Mouse (Mus musculus) liver, embryonic 14.5 days (tissue): ENCODE measurements around the gene Pgd. TPM values are rescaled to one million over a fixed set of nuclear protein-coding genes. Genes with fewer than 3 reads are reported as not detected.

ENCODE experiments used
- ATAC-seq: fragments of 200-750 bp; cut with Nextera tagmentation; 2 replicates; pipeline ENCODE4 v1.8.0; 2017; ENCODE audit warnings: moderate number of reproducible peaks, mild to moderate bottlenecking, moderate library complexity; ENCODE audit not compliant: insufficient read depth
- DNase-seq, 3 experiments: peaks; one replicate each; pipeline ENCODE4 v3.0.0-alpha.2; 2012 to 2013; ENCODE audit warnings: low read depth in 3 of 3, low spot score in 3 of 3
- H3K27ac ChIP-seq: fragments of 300-500 bp; sonication (generic); 2 replicates; pipeline ENCODE4 v1.5.1; 2014; ENCODE audit warnings: moderate library complexity, mild to moderate bottlenecking, control low read depth, inconsistent platforms
- H3K27me3 ChIP-seq: fragments of 300-500 bp; sonication (generic); 2 replicates; pipeline ENCODE4 v1.6.1; 2014; ENCODE audit warnings: mild to moderate bottlenecking, low read length, moderate library complexity; ENCODE audit not compliant: control insufficient read depth, insufficient read depth
- H3K36me3 ChIP-seq: fragments of 300-500 bp; sonication (generic); replicated peaks from 2 replicates; pipeline ENCODE4 v1.6.1; 2014; ENCODE audit warnings: low read depth; ENCODE audit not compliant: control insufficient read depth, insufficient read depth
- H3K4me1 ChIP-seq, 2 experiments: fragments of 200-500 bp in 1 of 2; fragments of 300-500 bp in 1 of 2; sonication (generic) in 1 of 2; replicated peaks; 2 replicates each; pipeline ENCODE4 v1.6.1; 2012 to 2014; ENCODE audit warnings: antibody characterized with exemption in 1 of 2, inconsistent platforms in 1 of 2, low read length in 1 of 2; ENCODE audit not compliant: control insufficient read depth in 2 of 2, insufficient read depth in 2 of 2
- H3K4me2 ChIP-seq: fragments of 300-500 bp; sonication (generic); 2 replicates; pipeline ENCODE4 v1.6.1; 2014; ENCODE audit warnings: low read depth, mild to moderate bottlenecking, control low read depth, moderate library complexity
- H3K4me3 ChIP-seq, 2 experiments: fragments of 200-500 bp in 1 of 2; fragments of 300-500 bp in 1 of 2; sonication (generic) in 1 of 2; 2 replicates each; pipeline ENCODE4 v1.5.1; 2012 to 2014; ENCODE audit warnings: low read depth in 2 of 2, low read length in 2 of 2, mild to moderate bottlenecking in 2 of 2, control low read depth in 1 of 2, inconsistent platforms in 1 of 2, moderate library complexity in 1 of 2; ENCODE audit not compliant: insufficient read depth in 1 of 2
- H3K9ac ChIP-seq: fragments of 300-500 bp; sonication (generic); replicated peaks from 2 replicates; pipeline ENCODE4 v1.6.1; 2014; ENCODE audit warnings: mild to moderate bottlenecking, control low read depth, moderate library complexity
- H3K9me3 ChIP-seq: fragments of 300-500 bp; sonication (generic); 2 replicates; pipeline ENCODE4 v1.6.1; 2016; ENCODE audit warnings: low read length, mixed read lengths; ENCODE audit not compliant: control insufficient read depth
- CTCF ChIP-seq: IDR thresholded peaks from 2 replicates; pipeline ENCODE4 v1.5.1; 2016; ENCODE audit warnings: antibody characterized with exemption, low read depth, control low read depth
- EP300 ChIP-seq: IDR thresholded peaks from 2 replicates; pipeline ENCODE4 v1.6.1; 2016; ENCODE audit warnings: antibody characterized with exemption, low read depth
- WGBS: fragments of 180-500 bp; shearing (Covaris S2); extraction: QIAGEN DNeasy Blood & Tissue Kit; methylation state at CpG from one replicate; pipeline ENCODE4 v1.1.7; 2014; ENCODE audit not compliant: insufficient replicate concordance; 5-methylcytosine and 5-hydroxymethylcytosine counted together
- polyA plus RNA-seq, 2 experiments: library from polyadenylated mRNA; depleted of rRNA in 1 of 2; stranded (reverse) in 1 of 2; unstranded in 1 of 2; fragments of >200 nt; fragmentation: Nextera tagmentation in 1 of 2; extraction: Ambion mirVana in 1 of 2; gene quantifications; 2 replicates each; pipeline versions ENCODE4 v1.2.1 to v1.2.3; 2012 to 2014

The Pgd gene
- polyA plus RNA-seq, 2 experiments = 25.5 to 44.6 TPM

GRCm38 (mm10) chr4:149164150-149164549 lies 2.4 kb downstream of the Pgd start:
- Histone ChIP-seq H3K27me3 (no peaks in the 10 kb centered on the region), H3K36me3 (peaks cover 6% of the 10 kb centered on the region), H3K4me3 (no peak overlapping the region), H3K9me3 (no peaks in the 10 kb centered on the region), H3K4me2 (no peak overlapping the region), H3K27ac (no peak overlapping the region), H3K4me1 (peaks cover 4 to 12% of the 10 kb centered on the region in 2 experiments; a peak in 3 of 4 replicates), H3K9ac (no peak overlapping the region)
- ATAC-seq = no peak
- WGBS = 57% methylated on average over 5 of the region's 5 CpGs
- no peak for TF ChIP-seq EP300
- peak; percentile 31 for TF ChIP-seq CTCF
- no peak for DNase-seq

- H3K36me3 ChIP-seq = peaks cover 6% of the 10 kb centered on the region
- H3K4me3 ChIP-seq = no peak overlapping the region
- no peak for DNase-seq
- TF ChIP-seq EP300 (no peak), CTCF (no peak)
- H3K9ac ChIP-seq = no peak overlapping the region
- no peak overlapping the region for H3K27ac ChIP-seq
- H3K27me3 ChIP-seq = no peaks in the 10 kb centered on the region
- no peaks in the 10 kb centered on the region for H3K9me3 ChIP-seq
- ATAC-seq = no peak
- H3K4me2 ChIP-seq = no peak overlapping the region
- peaks cover 4 to 10% of the 10 kb centered on the region in 2 experiments; a peak in 3 of 4 replicates for H3K4me1 ChIP-seq
- WGBS = 68% methylated on average over 1 of the region's 1 CpGs
Measured at GRCm38 (mm10) chr4:149163196-149163595, 3.4 kb downstream of the Pgd start.

GRCm38 (mm10) chr4:149161166-149161565 lies 5.4 kb downstream of the Pgd start:
- no peaks in the 10 kb centered on the region for H3K9me3 ChIP-seq
- no peak overlapping the region for H3K4me2 ChIP-seq
- WGBS = 78% methylated on average over 6 of the region's 6 CpGs
- no peak for ATAC-seq
- no peak overlapping the region for H3K27ac ChIP-seq
- peaks cover 16% of the 10 kb centered on the region for H3K36me3 ChIP-seq
- TF ChIP-seq CTCF (no peak), EP300 (no peak)
- peaks cover 0 to 4% of the 10 kb centered on the region in 2 experiments; a peak in 2 of 4 replicates for H3K4me1 ChIP-seq
- H3K9ac ChIP-seq = no peak overlapping the region
- no peak for DNase-seq
- no peak overlapping the region for H3K4me3 ChIP-seq
- no peaks in the 10 kb centered on the region for H3K27me3 ChIP-seq

GRCm38 (mm10) chr4:149159891-149160290 lies 6.7 kb downstream of the Pgd start:
- H3K4me1 ChIP-seq = no peaks in the 10 kb centered on the region
- no peak for DNase-seq
- no peak overlapping the region for H3K4me3 ChIP-seq
- H3K9ac ChIP-seq = no peak overlapping the region
- no peak overlapping the region for H3K4me2 ChIP-seq
- H3K27me3 ChIP-seq = no peaks in the 10 kb centered on the region
- TF ChIP-seq EP300 (no peak), CTCF (no peak)
- 80% methylated on average over 13 of the region's 13 CpGs for whole genome bisulfite sequencing
- peaks cover 27% of the 10 kb centered on the region for H3K36me3 ChIP-seq
- no peak for ATAC-seq
- no peak overlapping the region for H3K27ac ChIP-seq
- H3K9me3 ChIP-seq = no peaks in the 10 kb centered on the region

GRCm38 (mm10) chr4:149159203-149159602 lies 7.4 kb downstream of the Pgd start:
- no peaks in the 10 kb centered on the region for H3K9me3 ChIP-seq

More at GRCm38 (mm10) chr4:149159203-149159602, 7.4 kb downstream of the Pgd start:
- no peaks in the 10 kb centered on the region for H3K4me1 ChIP-seq
- H3K9ac ChIP-seq = no peak overlapping the region
- no peak overlapping the region for H3K27ac ChIP-seq
- H3K4me3 ChIP-seq = no peak overlapping the region
- ATAC-seq (no peak), DNase-seq (no peak)
- H3K27me3 ChIP-seq = no peaks in the 10 kb centered on the region
- peaks cover 30% of the 10 kb centered on the region for H3K36me3 ChIP-seq
- 78% methylated on average over 2 of the region's 2 CpGs for WGBS
- TF ChIP-seq EP300 (no peak), CTCF (no peak)
- no peak overlapping the region for H3K4me2 ChIP-seq
